Mouse (Mus musculus): ENCODE measurements around the gene Bex3. TPM values are rescaled to one million over a fixed set of nuclear protein-coding genes. Genes with fewer than 3 reads are reported as not detected.
"Not testable (repeated sequence)": the region's sequence is repeated elsewhere in the genome, so short reads cannot be mapped to it uniquely, and the experiment has no call there.

Gene Bex3
- polyA plus RNA-seq, 1 experiment from 2014 or later: 542 TPM

GRCm38 (mm10) chrX:136268173-136268572 lies 1.9 kb upstream of the Bex3 start:
- Histone ChIP-seq H3K4me3 (no peak overlapping the region), H3K9ac (no peak overlapping the region), H3K36me3 (peaks cover 5% of the 10 kb centered on the region; the same call in 1 of the 2 replicates), H3K9me3 (no peaks in the 10 kb centered on the region), H3K4me2 (no peak overlapping the region), H3K27ac (no peak overlapping the region), H3K4me1 (peaks cover 6% of the 10 kb centered on the region), H3K27me3 (peaks cover 7% of the 10 kb centered on the region)
- ATAC-seq (ENCODE audit: insufficient number of reproducible peaks, insufficient read depth, low FRiP score, low TSS enrichment, low read depth): no peak
- WGBS: 76% methylated on average over 4 of the region's 4 CpGs

GRCm38 (mm10) chrX:136270393-136271111 lies 499 bp downstream of the Bex3 start:
- H3K9ac ChIP-seq: peak overlapping the region; percentile 71
- H3K4me3 ChIP-seq: peak overlapping the region; percentile 47
- not testable (repeated sequence) for H3K4me1 ChIP-seq, H3K36me3 ChIP-seq, H3K27me3 ChIP-seq, H3K9me3 ChIP-seq, H3K27ac ChIP-seq
- WGBS: 19% methylated on average over 5 of the region's 60 CpGs
- ATAC-seq (ENCODE audit: insufficient number of reproducible peaks, insufficient read depth, low FRiP score, low TSS enrichment, low read depth): peak; percentile 38
- peak overlapping the region; percentile 52 for H3K4me2 ChIP-seq

- no peak overlapping the region for H3K4me3 ChIP-seq
- H3K4me1 ChIP-seq: peaks cover 6% of the 10 kb centered on the region
- peaks cover 5% of the 10 kb centered on the region; the same call in 1 of the 2 replicates for H3K36me3 ChIP-seq
- no peak for ATAC-seq (ENCODE audit: insufficient number of reproducible peaks, insufficient read depth, low FRiP score, low TSS enrichment, low read depth)
- no peak overlapping the region for H3K4me2 ChIP-seq
- H3K9me3 ChIP-seq: no peaks in the 10 kb centered on the region
- H3K9ac ChIP-seq: no peak overlapping the region
- peaks cover 14% of the 10 kb centered on the region for H3K27me3 ChIP-seq
- 12% methylated on average over 3 of the region's 3 CpGs for WGBS
- no peak overlapping the region for H3K27ac ChIP-seq
Observed at GRCm38 (mm10) chrX:136274542-136274941, 4.5 kb downstream of the Bex3 start.

GRCm38 (mm10) chrX:136275386-136275785 lies 5.3 kb downstream of the Bex3 start:
- H3K27ac ChIP-seq: no peak overlapping the region
- no peaks in the 10 kb centered on the region for H3K9me3 ChIP-seq
- ATAC-seq (ENCODE audit: insufficient number of reproducible peaks, insufficient read depth, low FRiP score, low TSS enrichment, low read depth): no peak
- H3K4me3 ChIP-seq: no peak overlapping the region
- H3K4me1 ChIP-seq: peaks cover 6% of the 10 kb centered on the region
- no peak overlapping the region for H3K4me2 ChIP-seq
- H3K36me3 ChIP-seq: peaks cover 5% of the 10 kb centered on the region; the same call in 1 of the 2 replicates
- H3K27me3 ChIP-seq: peaks cover 17% of the 10 kb centered on the region
- WGBS: 37% methylated on average over 3 of the region's 3 CpGs
- no peak overlapping the region for H3K9ac ChIP-seq

GRCm38 (mm10) chrX:136277577-136277976 lies 7.5 kb downstream of the Bex3 start:
- no peaks in the 10 kb centered on the region for H3K36me3 ChIP-seq
- H3K4me3 ChIP-seq: no peak overlapping the region

GRCm38 (mm10) chrX:136278401-136278800 lies 8.3 kb downstream of the Bex3 start:
- H3K27ac ChIP-seq: no peak overlapping the region
- no peak for ATAC-seq (ENCODE audit: insufficient number of reproducible peaks, insufficient read depth, low FRiP score, low TSS enrichment, low read depth)
- H3K36me3 ChIP-seq: no peaks in the 10 kb centered on the region
- peaks cover 20% of the 10 kb centered on the region for H3K27me3 ChIP-seq
- no peak overlapping the region for H3K4me2 ChIP-seq
- no peak overlapping the region for H3K4me3 ChIP-seq
- H3K9ac ChIP-seq: no peak overlapping the region
- no peaks in the 10 kb centered on the region for H3K4me1 ChIP-seq
- H3K9me3 ChIP-seq: no peaks in the 10 kb centered on the region

More at GRCm38 (mm10) chrX:136277577-136277976, 7.5 kb downstream of the Bex3 start:
- Histone ChIP-seq H3K9me3 (no peaks in the 10 kb centered on the region), H3K9ac (no peak overlapping the region), H3K4me2 (no peak overlapping the region), H3K4me1 (no peaks in the 10 kb centered on the region), H3K27me3 (peaks cover 20% of the 10 kb centered on the region), H3K27ac (no peak overlapping the region)
- 84% methylated on average over 7 of the region's 7 CpGs for WGBS
- no peak for ATAC-seq (ENCODE audit: insufficient number of reproducible peaks, insufficient read depth, low FRiP score, low TSS enrichment, low read depth)

- Histone ChIP-seq H3K27me3 (peaks cover 20% of the 10 kb centered on the region), H3K27ac (no peak overlapping the region), H3K4me3 (no peak overlapping the region), H3K36me3 (no peaks in the 10 kb centered on the region), H3K9me3 (no peaks in the 10 kb centered on the region), H3K9ac (no peak overlapping the region), H3K4me2 (no peak overlapping the region), H3K4me1 (no peaks in the 10 kb centered on the region)
- no peak for ATAC-seq (ENCODE audit: insufficient number of reproducible peaks, insufficient read depth, low FRiP score, low TSS enrichment, low read depth)
- WGBS: 72% methylated on average over 5 of the region's 5 CpGs
Observed at GRCm38 (mm10) chrX:136279410-136279809, 9.4 kb downstream of the Bex3 start.

GRCm38 (mm10) chrX:136290817-136291281 lies 20.8 kb downstream of the Bex3 start:
- Histone ChIP-seq H3K36me3 (no peaks in the 10 kb centered on the region), H3K4me2 (no peak overlapping the region), H3K27ac (no peak overlapping the region), H3K27me3 (peaks cover 6% of the 10 kb centered on the region; the same call in 1 of the 2 replicates), H3K9ac (no peak overlapping the region), H3K4me1 (no peaks in the 10 kb centered on the region), H3K4me3 (no peak overlapping the region), H3K9me3 (no peaks in the 10 kb centered on the region)
- WGBS: 35% methylated on average over 8 of the region's 8 CpGs
- no peak for ATAC-seq (ENCODE audit: insufficient number of reproducible peaks, insufficient read depth, low FRiP score, low TSS enrichment, low read depth)

- no peaks in the 10 kb centered on the region for H3K4me1 ChIP-seq
- no peak overlapping the region for H3K27ac ChIP-seq
- H3K9ac ChIP-seq: no peak overlapping the region
- peaks cover under 1% of the 10 kb centered on the region; the same call in 1 of the 2 replicates for H3K27me3 ChIP-seq
- H3K4me2 ChIP-seq: no peak overlapping the region
- ATAC-seq (ENCODE audit: insufficient number of reproducible peaks, insufficient read depth, low FRiP score, low TSS enrichment, low read depth): no peak
- no peak overlapping the region for H3K4me3 ChIP-seq
- no peaks in the 10 kb centered on the region for H3K9me3 ChIP-seq
- H3K36me3 ChIP-seq: no peaks in the 10 kb centered on the region
Observed at GRCm38 (mm10) chrX:136304295-136304694, 34.2 kb downstream of the Bex3 start.

- H3K27me3 ChIP-seq: peaks cover 3% of the 10 kb centered on the region; the same call in 1 of the 2 replicates
- H3K36me3 ChIP-seq: no peaks in the 10 kb centered on the region
- no peak overlapping the region for H3K9ac ChIP-seq
- no peak overlapping the region for H3K4me3 ChIP-seq
- ATAC-seq (ENCODE audit: insufficient number of reproducible peaks, insufficient read depth, low FRiP score, low TSS enrichment, low read depth): no peak
- no peak overlapping the region for H3K4me2 ChIP-seq
- WGBS: 18% methylated on average over 1 of the region's 1 CpGs
- no peak overlapping the region for H3K27ac ChIP-seq
- no peaks in the 10 kb centered on the region for H3K4me1 ChIP-seq
- H3K9me3 ChIP-seq: no peaks in the 10 kb centered on the region
Observed at GRCm38 (mm10) chrX:136306196-136306595, 36.1 kb downstream of the Bex3 start.

GRCm38 (mm10) chrX:136313303-136313702 lies 43.2 kb downstream of the Bex3 start:
- no peak for ATAC-seq (ENCODE audit: insufficient number of reproducible peaks, insufficient read depth, low FRiP score, low TSS enrichment, low read depth)

More at GRCm38 (mm10) chrX:136313303-136313702, 43.2 kb downstream of the Bex3 start:
- peaks cover 6% of the 10 kb centered on the region for H3K27me3 ChIP-seq
- peak overlapping the region; percentile 14; the same call in 1 of the 2 replicates for H3K4me2 ChIP-seq
- WGBS: 31% methylated on average over 4 of the region's 4 CpGs
- H3K9me3 ChIP-seq: no peaks in the 10 kb centered on the region
- no peak overlapping the region for H3K9ac ChIP-seq
- H3K4me1 ChIP-seq: no peaks in the 10 kb centered on the region
- H3K36me3 ChIP-seq: no peaks in the 10 kb centered on the region
- H3K27ac ChIP-seq: no peak overlapping the region
- no peak overlapping the region for H3K4me3 ChIP-seq

Data from embryonic facial prominence, embryonic 13.5 days (tissue).